Mouse (Mus musculus): Measurements from ENCODE around the gene Nkx2-1.
A peak's percentile ranks its signal among the peaks of the same experiment; 100 is the strongest.

The Nkx2-1 gene

GRCm38 (mm10) chr12:56536884-56537265 is at the start of gene Nkx2-1:
Gene Nkx2-1, minus strand, starts transcription at chr12:56536908.
- DNase-seq (ENCODE audit: low spot score): peak; percentile 42

GRCm38 (mm10) chr12:56541068-56541467 is 4.4 kb upstream of the Nkx2-1 start:
- peak; percentile 84 for DNase-seq (ENCODE audit: low spot score)

GRCm38 (mm10) chr12:56540591-56540990 is 3.9 kb upstream of the Nkx2-1 start:
- DNase-seq (ENCODE audit: low spot score): no peak

- no peak for DNase-seq (ENCODE audit: low spot score)
Measured at GRCm38 (mm10) chr12:56538601-56539000, 1.9 kb upstream of the Nkx2-1 start.

- no peak for DNase-seq (ENCODE audit: low spot score)
Measured at GRCm38 (mm10) chr12:56537931-56538330, 1.2 kb upstream of the Nkx2-1 start.

- peak; percentile 57 for DNase-seq (ENCODE audit: low spot score)
Measured at GRCm38 (mm10) chr12:56537342-56537741, 634 bp upstream of the Nkx2-1 start.

GRCm38 (mm10) chr12:56536174-56536883 is 379 bp downstream of the Nkx2-1 start:
- peak; percentile 62 for DNase-seq (ENCODE audit: low spot score)

GRCm38 (mm10) chr12:56535411-56536173 is 1.1 kb downstream of the Nkx2-1 start:
- peak; percentile 29 for DNase-seq (ENCODE audit: low spot score)

GRCm38 (mm10) chr12:56534651-56535326 is 1.9 kb downstream of the Nkx2-1 start:
- DNase-seq (ENCODE audit: low spot score): peak; percentile 63

- DNase-seq (ENCODE audit: low spot score): peak; percentile 41
Measured at GRCm38 (mm10) chr12:56534311-56534650, 2.4 kb downstream of the Nkx2-1 start.

GRCm38 (mm10) chr12:56533501-56534310 is 3.0 kb downstream of the Nkx2-1 start:
- DNase-seq (ENCODE audit: low spot score): peak; percentile 48

- no peak for DNase-seq (ENCODE audit: low spot score)
Measured at GRCm38 (mm10) chr12:56532986-56533495, 3.7 kb downstream of the Nkx2-1 start.

GRCm38 (mm10) chr12:56532142-56532541 is 4.6 kb downstream of the Nkx2-1 start:
- peak; percentile 57 for DNase-seq (ENCODE audit: low spot score)

- no peak for DNase-seq (ENCODE audit: low spot score)
Measured at GRCm38 (mm10) chr12:56531051-56531620, 5.6 kb downstream of the Nkx2-1 start.

- DNase-seq (ENCODE audit: low spot score): peak; percentile 42
Measured at GRCm38 (mm10) chr12:56529931-56530330, 6.8 kb downstream of the Nkx2-1 start.

- peak; percentile 30 for DNase-seq (ENCODE audit: low spot score)
Measured at GRCm38 (mm10) chr12:56528881-56529681, 7.6 kb downstream of the Nkx2-1 start.

- DNase-seq (ENCODE audit: low spot score): peak; percentile 45
Measured at GRCm38 (mm10) chr12:56528034-56528570, 8.6 kb downstream of the Nkx2-1 start.

GRCm38 (mm10) chr12:56527071-56527470 is 9.6 kb downstream of the Nkx2-1 start:
- DNase-seq (ENCODE audit: low spot score): peak; percentile 28

GRCm38 (mm10) chr12:56525219-56525797 is 11.4 kb downstream of the Nkx2-1 start:
- DNase-seq (ENCODE audit: low spot score): peak; percentile 59

GRCm38 (mm10) chr12:56524201-56524600 is 12.5 kb downstream of the Nkx2-1 start:
- peak; percentile 45 for DNase-seq (ENCODE audit: low spot score)

Measured in embryo, embryonic 10.5 days (tissue).